Mouse (Mus musculus) liver, embryonic 16.5 days (tissue): Measurements from ENCODE around the gene Fam83d. TPM values are rescaled to one million over a fixed set of nuclear protein-coding genes. Genes with fewer than 3 reads are reported as not detected.

ENCODE experiments used
- ATAC-seq: fragments of 200-750 bp; cut with Nextera tagmentation; 2 replicates; pipeline ENCODE4 v1.8.0; 2017; ENCODE audit warnings: low read depth, mild to moderate bottlenecking, moderate number of reproducible peaks, moderate library complexity
- H3K27ac ChIP-seq: fragments of 300-500 bp; sonication (generic); 2 replicates; pipeline ENCODE4 v1.5.1; 2014; ENCODE audit warnings: mild to moderate bottlenecking, low read length
- H3K27me3 ChIP-seq: fragments of 300-500 bp; sonication (generic); 2 replicates; pipeline ENCODE4 v1.6.1; 2014; ENCODE audit warnings: low read depth, low read length, mixed read lengths; ENCODE audit not compliant: control insufficient read depth, insufficient read depth
- H3K36me3 ChIP-seq: fragments of 300-500 bp; sonication (generic); 2 replicates; pipeline ENCODE4 v1.6.1; 2014; ENCODE audit warnings: mild to moderate bottlenecking; ENCODE audit not compliant: control insufficient read depth, insufficient read depth
- H3K4me1 ChIP-seq: fragments of 300-500 bp; sonication (generic); 2 replicates; pipeline ENCODE4 v1.6.1; 2014; ENCODE audit warnings: low read depth, low read length, mixed read lengths; ENCODE audit not compliant: control insufficient read depth
- H3K4me2 ChIP-seq: fragments of 300-500 bp; sonication (generic); 2 replicates; pipeline ENCODE4 v1.6.1; 2014; ENCODE audit warnings: low read depth, low read length, mixed read lengths
- H3K4me3 ChIP-seq: fragments of 300-500 bp; sonication (generic); 2 replicates; pipeline ENCODE4 v1.5.1; 2014; ENCODE audit warnings: low read depth, mild to moderate bottlenecking, low read length
- H3K9ac ChIP-seq: fragments of 300-500 bp; sonication (generic); 2 replicates; pipeline ENCODE4 v1.6.1; 2014; ENCODE audit warnings: low read depth, low read length
- H3K9me3 ChIP-seq: fragments of 300-500 bp; sonication (generic); replicated peaks from 2 replicates; pipeline ENCODE4 v1.6.1; 2016; ENCODE audit warnings: low read length; ENCODE audit not compliant: control insufficient read depth
- WGBS: fragments of 180-500 bp; shearing (Covaris S2); extraction: QIAGEN DNeasy Blood & Tissue Kit; methylation state at CpG from one replicate; pipeline ENCODE4 v1.1.7; 2014; ENCODE audit not compliant: insufficient replicate concordance; 5-methylcytosine and 5-hydroxymethylcytosine counted together
- polyA plus RNA-seq: library from polyadenylated mRNA; unstranded; fragments of >200 nt; fragmentation: Nextera tagmentation; extraction: Ambion mirVana; gene quantifications from 2 replicates; pipeline ENCODE4 v1.2.1, GENCODE M21; 2015

The Fam83d gene
- polyA plus RNA-seq, 1 experiment from 2014 or later, result 15.4 TPM

GRCm38 (mm10) chr2:158768350-158768749 lies 457 bp downstream of the Fam83d start:
- Histone ChIP-seq H3K27ac (peak overlapping the region; percentile 84), H3K36me3 (peaks cover 5% of the 10 kb centered on the region), H3K9ac (peak overlapping the region; percentile 81), H3K27me3 (no peaks in the 10 kb centered on the region), H3K4me2 (peak overlapping the region; percentile 97), H3K4me1 (peaks cover 36% of the 10 kb centered on the region), H3K9me3 (no peaks in the 10 kb centered on the region), H3K4me3 (peak overlapping the region; percentile 74)
- ATAC-seq, result peak; percentile 44
- WGBS, result 0% methylated on average over 37 of the region's 37 CpGs

DNA sequence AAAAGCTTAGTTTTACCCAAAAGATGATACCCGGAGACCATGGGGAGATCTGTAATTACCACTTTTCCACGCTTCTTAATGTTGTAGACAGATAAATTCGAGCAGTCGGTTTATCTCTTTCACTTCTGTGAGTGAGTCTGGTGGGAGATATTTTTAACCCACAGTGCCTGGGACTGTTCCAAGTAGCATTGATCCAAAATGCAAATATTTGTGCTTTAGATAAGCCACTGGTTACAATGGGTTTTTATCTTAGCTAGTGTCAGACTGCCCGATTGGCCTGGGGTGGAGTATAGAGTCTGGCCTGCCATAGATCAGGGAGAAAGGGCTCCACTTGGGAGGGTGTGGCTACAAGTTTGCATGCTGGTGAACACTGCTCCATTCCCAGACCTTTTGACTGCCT lies 878 bp downstream of the Fam83d start:
- Histone ChIP-seq H3K9ac (peak overlapping the region; percentile 81), H3K4me2 (peak overlapping the region; percentile 97), H3K27ac (peak overlapping the region; percentile 84), H3K9me3 (no peaks in the 10 kb centered on the region), H3K4me3 (peak overlapping the region; percentile 74), H3K4me1 (peaks cover 36% of the 10 kb centered on the region), H3K27me3 (no peaks in the 10 kb centered on the region), H3K36me3 (peaks cover 5% of the 10 kb centered on the region)
- WGBS, result 2% methylated on average over 5 of the region's 5 CpGs
- ATAC-seq, result peak; percentile 58

GRCm38 (mm10) chr2:158770126-158770757 lies 2.3 kb downstream of the Fam83d start:
- Histone ChIP-seq H3K4me2 (peak overlapping the region; percentile 97), H3K9ac (peak overlapping the region; percentile 9; the same call in 1 of the 2 replicates), H3K4me1 (peaks cover 42% of the 10 kb centered on the region), H3K9me3 (no peaks in the 10 kb centered on the region), H3K27ac (no peak overlapping the region), H3K4me3 (peak overlapping the region; percentile 74), H3K27me3 (no peaks in the 10 kb centered on the region), H3K36me3 (peaks cover 5% of the 10 kb centered on the region)
- ATAC-seq, result no peak
- WGBS, result 58% methylated on average over 13 of the region's 13 CpGs

GRCm38 (mm10) chr2:158771066-158771763 lies 3.3 kb downstream of the Fam83d start:
- H3K4me1 ChIP-seq, result peaks cover 42% of the 10 kb centered on the region
- H3K27ac ChIP-seq, result no peak overlapping the region
- peak overlapping the region; percentile 74 for H3K4me3 ChIP-seq
- WGBS, result 71% methylated on average over 11 of the region's 11 CpGs
- peaks cover 5% of the 10 kb centered on the region for H3K36me3 ChIP-seq
- H3K4me2 ChIP-seq, result peak overlapping the region; percentile 97
- peak overlapping the region; percentile 22; the same call in 1 of the 2 replicates for H3K9ac ChIP-seq
- H3K27me3 ChIP-seq, result no peaks in the 10 kb centered on the region
- ATAC-seq, result no peak
- H3K9me3 ChIP-seq, result no peaks in the 10 kb centered on the region

DNA sequence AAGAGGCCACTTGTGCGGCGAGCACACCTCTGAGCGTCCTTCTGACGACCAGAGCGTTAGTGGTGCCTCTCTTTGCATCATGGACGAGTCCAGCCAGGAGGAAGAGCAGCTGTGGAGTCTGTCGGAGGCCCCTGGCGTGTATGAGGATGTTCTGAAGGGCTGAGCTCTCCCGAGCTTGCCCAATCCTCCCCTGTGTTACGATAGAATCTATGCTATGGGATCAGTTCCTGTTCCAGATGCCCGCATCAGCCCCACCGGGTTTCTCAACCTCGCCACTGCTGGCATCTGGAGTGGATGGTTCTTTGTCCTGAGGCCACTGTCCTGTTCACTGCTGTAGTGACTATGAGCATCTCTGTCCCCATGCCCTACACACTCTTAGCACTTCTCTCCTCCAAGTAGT lies 4.9 kb downstream of the Fam83d start:
- Histone ChIP-seq H3K4me2 (no peak overlapping the region), H3K9me3 (no peaks in the 10 kb centered on the region), H3K27me3 (no peaks in the 10 kb centered on the region), H3K36me3 (peaks cover 5% of the 10 kb centered on the region), H3K27ac (no peak overlapping the region), H3K9ac (no peak overlapping the region), H3K4me3 (no peak overlapping the region), H3K4me1 (peaks cover 48% of the 10 kb centered on the region)
- ATAC-seq, result no peak
- 80% methylated on average over 13 of the region's 13 CpGs for WGBS

GRCm38 (mm10) chr2:158774886-158775285 lies 7.0 kb downstream of the Fam83d start:
- H3K9ac ChIP-seq, result no peak overlapping the region
- peaks cover 37% of the 10 kb centered on the region for H3K4me1 ChIP-seq
- H3K4me2 ChIP-seq, result no peak overlapping the region
- no peaks in the 10 kb centered on the region for H3K27me3 ChIP-seq
- 55% methylated on average over 8 of the region's 8 CpGs for whole genome bisulfite sequencing
- no peak for ATAC-seq
- H3K27ac ChIP-seq, result no peak overlapping the region
- H3K4me3 ChIP-seq, result no peak overlapping the region
- H3K9me3 ChIP-seq, result no peaks in the 10 kb centered on the region
- H3K36me3 ChIP-seq, result peaks cover 11% of the 10 kb centered on the region

DNA sequence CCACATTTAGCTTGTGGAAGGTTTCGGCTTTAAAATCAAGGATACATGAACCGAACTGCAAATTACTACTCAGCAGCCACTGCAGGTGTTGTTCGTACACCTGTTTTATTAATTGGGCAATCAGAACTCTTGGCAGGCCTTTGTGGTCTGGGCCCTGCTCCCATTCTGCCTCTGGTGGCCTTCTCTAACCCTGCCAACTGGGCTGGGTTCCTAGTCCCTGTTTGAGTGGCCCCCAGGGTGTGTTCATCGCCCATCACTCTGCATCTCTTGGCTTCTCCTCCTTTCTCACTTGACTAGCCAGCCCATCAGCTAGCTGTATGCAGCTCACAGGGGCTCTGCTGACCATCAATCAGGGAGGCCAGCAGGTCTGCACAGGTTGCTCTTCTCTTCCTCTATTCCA lies 8.8 kb downstream of the Fam83d start:
- no peaks in the 10 kb centered on the region for H3K9me3 ChIP-seq
- no peak overlapping the region for H3K27ac ChIP-seq
- no peaks in the 10 kb centered on the region for H3K27me3 ChIP-seq
- WGBS, result 88% methylated on average over 4 of the region's 4 CpGs
- H3K4me3 ChIP-seq, result no peak overlapping the region
- peaks cover 29% of the 10 kb centered on the region for H3K36me3 ChIP-seq
- H3K4me2 ChIP-seq, result no peak overlapping the region
- no peak for ATAC-seq
- H3K9ac ChIP-seq, result no peak overlapping the region
- peaks cover 20% of the 10 kb centered on the region for H3K4me1 ChIP-seq

DNA sequence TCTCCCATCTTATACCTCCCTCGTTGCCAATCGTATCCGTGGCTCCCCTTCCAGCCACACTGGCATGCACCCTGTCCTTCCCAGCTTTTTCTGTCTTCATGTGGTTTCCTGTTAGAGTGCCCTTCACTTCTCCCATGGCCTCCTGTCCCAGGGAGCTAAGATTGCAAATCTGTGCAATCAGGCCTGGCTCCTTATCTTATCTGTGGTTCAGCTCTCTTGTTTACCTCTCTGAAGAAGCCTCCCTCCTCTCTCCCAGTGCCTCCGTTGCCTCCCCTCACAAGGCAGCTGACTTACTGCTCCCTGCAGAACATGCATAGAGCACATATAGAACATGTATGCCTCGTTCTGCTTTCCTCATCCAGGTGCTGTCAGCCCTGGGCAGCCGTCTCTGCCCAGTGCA lies 9.6 kb downstream of the Fam83d start:
- Histone ChIP-seq H3K27me3 (no peaks in the 10 kb centered on the region), H3K36me3 (peaks cover 31% of the 10 kb centered on the region), H3K27ac (no peak overlapping the region), H3K4me3 (no peak overlapping the region), H3K4me1 (peaks cover 16% of the 10 kb centered on the region), H3K4me2 (no peak overlapping the region), H3K9me3 (no peaks in the 10 kb centered on the region), H3K9ac (no peak overlapping the region)
- ATAC-seq, result no peak
- WGBS, result 47% methylated on average over 6 of the region's 6 CpGs

GRCm38 (mm10) chr2:158778349-158778748 lies 10.5 kb downstream of the Fam83d start:
- WGBS, result 81% methylated on average over 7 of the region's 7 CpGs
- H3K4me3 ChIP-seq, result no peak overlapping the region
- peaks cover 32% of the 10 kb centered on the region for H3K36me3 ChIP-seq
- no peaks in the 10 kb centered on the region for H3K27me3 ChIP-seq
- H3K4me1 ChIP-seq, result peaks cover 16% of the 10 kb centered on the region
- no peak overlapping the region for H3K4me2 ChIP-seq
- no peak overlapping the region for H3K9ac ChIP-seq
- no peak overlapping the region for H3K27ac ChIP-seq
- no peak for ATAC-seq
- no peaks in the 10 kb centered on the region for H3K9me3 ChIP-seq
